Mouse (Mus musculus) heart, postnatal 0 days (tissue): ENCODE results near the gene Spag8. TPM values are rescaled to one million over a fixed set of nuclear protein-coding genes. Genes with fewer than 3 reads are reported as not detected.

ENCODE experiments used
- ATAC-seq: fragments of 200-750 bp; cut with Nextera tagmentation; 2 replicates; pipeline ENCODE4 v1.8.0; 2017; ENCODE audit warnings: low read depth, moderate number of reproducible peaks, moderate library complexity; ENCODE audit not compliant: insufficient read depth
- DNase-seq: peaks from one replicate; pipeline ENCODE4 v3.0.0-alpha.2; 2016; ENCODE audit warnings: low spot score
- H3K27ac ChIP-seq: fragments of 300-500 bp; sonication (generic); 2 replicates; pipeline ENCODE4 v1.5.1; 2014; ENCODE audit warnings: low read depth, mild to moderate bottlenecking
- H3K27me3 ChIP-seq: fragments of 300-500 bp; sonication (generic); 2 replicates; pipeline ENCODE4 v1.6.1; 2014; ENCODE audit warnings: low read length, mixed read lengths; ENCODE audit not compliant: control insufficient read depth, insufficient read depth
- H3K36me3 ChIP-seq: fragments of 300-500 bp; sonication (generic); replicated peaks from 2 replicates; pipeline ENCODE4 v1.6.1; 2014; ENCODE audit warnings: low read length, mixed read lengths; ENCODE audit not compliant: control insufficient read depth, insufficient read depth
- H3K4me1 ChIP-seq: fragments of 300-500 bp; sonication (generic); 2 replicates; pipeline ENCODE4 v1.6.1; 2014; ENCODE audit warnings: antibody characterized with exemption; ENCODE audit not compliant: control insufficient read depth, insufficient read depth
- H3K4me2 ChIP-seq: fragments of 300-500 bp; sonication (generic); 2 replicates; pipeline ENCODE4 v1.6.1; 2014; ENCODE audit warnings: low read depth, mild to moderate bottlenecking, low read length, moderate library complexity
- H3K4me3 ChIP-seq: fragments of 300-500 bp; sonication (generic); 2 replicates; pipeline ENCODE4 v1.5.1; 2014; ENCODE audit warnings: low read depth, low read length
- H3K9ac ChIP-seq: fragments of 300-500 bp; sonication (generic); replicated peaks from 2 replicates; pipeline ENCODE4 v1.6.1; 2014; ENCODE audit warnings: low read depth, low read length, mixed read lengths
- H3K9me3 ChIP-seq: fragments of 300-500 bp; sonication (generic); replicated peaks from 2 replicates; pipeline ENCODE4 v1.6.1; 2016; ENCODE audit warnings: low read length; ENCODE audit not compliant: control insufficient read depth
- CTCF ChIP-seq: IDR thresholded peaks from 2 replicates; pipeline ENCODE4 v1.5.1; 2016; ENCODE audit warnings: antibody characterized with exemption, control low read depth, low read depth
- EP300 ChIP-seq: IDR thresholded peaks from 2 replicates; pipeline ENCODE4 v1.6.1; 2016; ENCODE audit warnings: antibody characterized with exemption, low read depth
- WGBS: fragments of 180-500 bp; shearing (Covaris S2); extraction: QIAGEN DNeasy Blood & Tissue Kit; methylation state at CpG from one replicate; pipeline ENCODE4 v1.1.7; 2014; 5-methylcytosine and 5-hydroxymethylcytosine counted together
- microRNA-seq: library from miRNA; unstranded; fragments of <30 nt; microRNA quantifications from one replicate; pipeline ENCODE4, GENCODE M21; 2016
- polyA plus RNA-seq: library from polyadenylated mRNA; unstranded; fragments of >200 nt; fragmentation: Nextera tagmentation; extraction: Ambion mirVana; gene quantifications from 2 replicates; pipeline ENCODE4 v1.2.1, GENCODE M21; 2015
- total RNA-seq: library from RNA; depleted of rRNA; stranded (reverse); fragments of >200 nt; gene quantifications from 2 replicates; pipeline ENCODE4 v1.2.3, GENCODE M21; 2014; ENCODE audit warnings: low replicate concordance; rRNA removed

Gene Spag8
- total and polyA plus RNA-seq, 2 experiments from 2014 or later, result 0.44 TPM; not detected in 1

DNA sequence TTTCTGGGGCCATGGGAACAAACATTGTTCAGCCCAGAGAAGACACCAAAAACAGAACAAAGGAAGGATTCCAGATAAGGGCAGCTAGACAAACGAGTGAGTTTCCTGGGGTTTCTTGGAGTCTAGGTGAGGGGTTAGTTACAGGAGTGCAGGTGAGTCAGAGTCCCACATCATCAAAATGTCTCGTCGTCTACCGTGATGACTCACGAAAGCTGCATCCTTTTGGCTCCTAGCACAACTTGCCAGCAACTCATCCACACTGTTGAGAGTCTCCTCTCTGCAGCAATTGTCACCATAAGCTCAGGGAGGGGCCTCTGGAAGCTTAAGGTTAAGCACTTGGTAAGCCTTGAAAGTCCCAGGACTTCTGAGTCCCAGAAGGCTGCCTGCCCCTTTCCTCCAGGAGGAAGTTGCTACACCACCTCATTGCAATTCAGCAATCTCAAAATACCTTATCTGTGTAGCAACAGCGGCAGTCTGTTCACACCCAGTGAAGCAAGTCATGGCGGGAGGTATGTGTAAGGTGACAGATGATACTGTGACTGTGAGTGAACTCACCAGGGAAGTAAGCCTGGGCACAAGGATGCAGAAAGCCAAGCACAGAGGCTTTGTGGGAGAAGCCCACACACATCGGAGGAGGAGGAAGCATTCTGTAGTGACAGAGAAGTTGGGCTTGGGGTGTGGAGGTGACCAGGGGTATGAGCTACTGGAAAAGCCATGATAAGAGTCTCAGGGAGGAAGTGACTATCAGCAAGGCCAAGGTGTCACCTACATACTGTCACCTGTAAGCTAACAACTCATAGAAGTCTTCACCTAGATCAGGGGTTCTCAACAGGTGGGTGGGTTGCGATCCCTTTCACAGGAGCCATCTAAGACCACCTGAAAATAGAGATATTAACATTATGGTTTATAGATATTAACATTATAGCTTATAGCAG, 48.4 kb downstream of the Spag8 start:
- no peak overlapping the region for H3K4me2 ChIP-seq
- no peaks in the 10 kb centered on the region for H3K4me1 ChIP-seq
- no peaks in the 10 kb centered on the region for H3K36me3 ChIP-seq
- TF ChIP-seq EP300 (no peak), CTCF (no peak)
- WGBS, result 38% methylated on average over 9 of the region's 9 CpGs
- H3K4me3 ChIP-seq, result no peak overlapping the region
- ATAC-seq, result no peak
- no peak overlapping the region for H3K27ac ChIP-seq
- H3K27me3 ChIP-seq, result no peaks in the 10 kb centered on the region
- no peak overlapping the region for H3K9ac ChIP-seq
- DNase-seq, result no peak
- no peaks in the 10 kb centered on the region for H3K9me3 ChIP-seq

DNA sequence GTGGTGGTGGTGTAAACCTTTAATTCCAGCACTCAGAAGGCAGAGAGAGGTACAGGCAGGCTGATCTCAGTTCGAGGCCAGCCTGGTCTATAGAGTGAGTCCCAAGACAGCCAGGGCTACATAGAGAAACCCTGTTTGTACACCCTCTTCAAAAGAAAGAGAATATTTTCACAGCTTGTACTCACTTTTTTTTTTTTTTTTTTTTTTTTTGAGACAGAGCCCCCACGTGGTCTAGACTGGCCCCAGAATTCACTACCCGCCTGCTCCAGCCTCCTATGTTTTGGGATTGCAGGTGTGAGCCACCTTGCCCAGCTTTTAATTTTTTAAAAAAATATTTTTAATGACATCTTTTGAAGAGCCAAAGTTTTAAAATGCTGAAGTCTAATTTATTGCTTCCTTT, 49.3 kb downstream of the Spag8 start:
- no peak for ATAC-seq
- H3K27ac ChIP-seq, result no peak overlapping the region
- DNase-seq, result no peak
- WGBS, result 59% methylated on average over 3 of the region's 3 CpGs
- no peaks in the 10 kb centered on the region for H3K27me3 ChIP-seq
- H3K4me2 ChIP-seq, result no peak overlapping the region
- no peaks in the 10 kb centered on the region for H3K36me3 ChIP-seq
- no peak overlapping the region for H3K9ac ChIP-seq
- no peaks in the 10 kb centered on the region for H3K4me1 ChIP-seq
- TF ChIP-seq CTCF, result no peak
- no peak for TF ChIP-seq EP300
- no peak overlapping the region for H3K4me3 ChIP-seq
- no peaks in the 10 kb centered on the region for H3K9me3 ChIP-seq

Small RNAs within 50 kb of the gene (microRNA-seq; reads per million reads assigned to microRNA genes)
- gene Gm25262, result not detected

Other genes with a start within 250 kb of the Spag8 start
- not detected in 2 replicates for gene Fam166b, start 224.5 kb downstream of the Spag8 start, total RNA-seq
- gene Fam166b, start 224.5 kb downstream of the Spag8 start, polyA plus RNA-seq, result 0.14 and 0.25 TPM in 2 replicates
- 51.3 and 55.5 TPM in 2 replicates for gene Tesk1, start 211.7 kb downstream of the Spag8 start, total RNA-seq
- 3.9 and 5.1 TPM in 2 replicates for gene Tesk1, start 211.7 kb downstream of the Spag8 start, polyA plus RNA-seq
- gene Cd72, start 199.0 kb downstream of the Spag8 start, total RNA-seq, result 0.08 and 0.81 TPM in 2 replicates
- 3.4 TPM in 2 replicates for gene Cd72, start 199.0 kb downstream of the Spag8 start, polyA plus RNA-seq
- 2.8 TPM in 1 of 2 replicates, not detected in the other for gene Sit1, start 169.9 kb downstream of the Spag8 start, total RNA-seq
- gene Sit1, start 169.9 kb downstream of the Spag8 start, polyA plus RNA-seq, result not detected in 2 replicates
- gene Ccdc107, start 160.7 kb downstream of the Spag8 start, total RNA-seq, result 26.6 and 44.0 TPM in 2 replicates
- gene Ccdc107, start 160.7 kb downstream of the Spag8 start, polyA plus RNA-seq, result 81.7 and 82.4 TPM in 2 replicates
- 18.7 and 27.0 TPM in 2 replicates for gene Arhgef39, start 153.9 kb downstream of the Spag8 start, total RNA-seq
- 7.3 and 8.8 TPM in 2 replicates for gene Arhgef39, start 153.9 kb downstream of the Spag8 start, polyA plus RNA-seq
- 4.6 TPM in 1 of 2 replicates, not detected in the other for gene Car9, start 146.6 kb downstream of the Spag8 start, total RNA-seq
- 0.80 and 1.1 TPM in 2 replicates for gene Car9, start 146.6 kb downstream of the Spag8 start, polyA plus RNA-seq
- 25.7 and 67.0 TPM in 2 replicates for gene Tpm2, start 129.8 kb downstream of the Spag8 start, total RNA-seq
- 109 TPM in 2 replicates for gene Tpm2, start 129.8 kb downstream of the Spag8 start, polyA plus RNA-seq
- 30.1 and 46.3 TPM in 2 replicates for gene Creb3, start 91.3 kb downstream of the Spag8 start, total RNA-seq
- 49.1 and 53.4 TPM in 2 replicates for gene Creb3, start 91.3 kb downstream of the Spag8 start, polyA plus RNA-seq
- 141 and 185 TPM in 2 replicates for gene Tln1, start 90.9 kb downstream of the Spag8 start, total RNA-seq
- 67.1 and 77.2 TPM in 2 replicates for gene Tln1, start 90.9 kb downstream of the Spag8 start, polyA plus RNA-seq
- 12.4 and 21.1 TPM in 2 replicates for gene Rgp1, start 74.9 kb downstream of the Spag8 start, total RNA-seq
- 10.8 and 10.9 TPM in 2 replicates for gene Rgp1, start 74.9 kb downstream of the Spag8 start, polyA plus RNA-seq
- 11.0 and 16.7 TPM in 2 replicates for gene Gba2, start 74.7 kb downstream of the Spag8 start, total RNA-seq
- 14.0 TPM in 2 replicates for gene Gba2, start 74.7 kb downstream of the Spag8 start, polyA plus RNA-seq
- not detected in 2 replicates for gene Msmp, start 69.1 kb downstream of the Spag8 start, total RNA-seq
- gene Msmp, start 69.1 kb downstream of the Spag8 start, polyA plus RNA-seq, result 1.2 TPM in 1 of 2 replicates, not detected in the other
- gene Npr2, start 21.7 kb downstream of the Spag8 start, total RNA-seq, result 17.7 and 23.1 TPM in 2 replicates
- 6.6 and 6.9 TPM in 2 replicates for gene Npr2, start 21.7 kb downstream of the Spag8 start, polyA plus RNA-seq
- gene Hint2, start 2.9 kb upstream of the Spag8 start, total RNA-seq, result 358 and 378 TPM in 2 replicates
- 322 and 361 TPM in 2 replicates for gene Hint2, start 2.9 kb upstream of the Spag8 start, polyA plus RNA-seq
- 9.6 and 24.9 TPM in 2 replicates for gene Tmem8b, start 15.4 kb upstream of the Spag8 start, total RNA-seq
- 4.5 and 4.9 TPM in 2 replicates for gene Tmem8b, start 15.4 kb upstream of the Spag8 start, polyA plus RNA-seq
- gene Fam221b, start 15.6 kb upstream of the Spag8 start, total RNA-seq, result not detected in 2 replicates
- gene Fam221b, start 15.6 kb upstream of the Spag8 start, polyA plus RNA-seq, result 3.6 and 4.0 TPM in 2 replicates
- gene Olfr70, start 47.2 kb upstream of the Spag8 start, total RNA-seq, result 0.15 TPM in 1 of 2 replicates, not detected in the other
- not detected in 2 replicates for gene Olfr70, start 47.2 kb upstream of the Spag8 start, polyA plus RNA-seq
- gene Olfr71, start 56.7 kb upstream of the Spag8 start, total RNA-seq, result not detected in 2 replicates
- not detected in 2 replicates for gene Olfr71, start 56.7 kb upstream of the Spag8 start, polyA plus RNA-seq
- 8.2 and 9.5 TPM in 2 replicates for gene Hrct1, start 73.6 kb upstream of the Spag8 start, total RNA-seq
- gene Hrct1, start 73.6 kb upstream of the Spag8 start, polyA plus RNA-seq, result 4.5 and 4.9 TPM in 2 replicates
- gene Spaar, start 76.4 kb upstream of the Spag8 start, total RNA-seq, result 1.6 and 6.3 TPM in 2 replicates
- 1.1 and 1.3 TPM in 2 replicates for gene Spaar, start 76.4 kb upstream of the Spag8 start, polyA plus RNA-seq
- gene Olfr159, start 117.4 kb upstream of the Spag8 start, total RNA-seq, result not detected in 2 replicates
- gene Olfr159, start 117.4 kb upstream of the Spag8 start, polyA plus RNA-seq, result not detected in 2 replicates
- not detected in 2 replicates for gene Olfr156, start 170.3 kb upstream of the Spag8 start, total RNA-seq
- not detected in 2 replicates for gene Olfr156, start 170.3 kb upstream of the Spag8 start, polyA plus RNA-seq
- not detected in 2 replicates for gene Olfr157, start 186.6 kb upstream of the Spag8 start, total RNA-seq
- gene Olfr157, start 186.6 kb upstream of the Spag8 start, polyA plus RNA-seq, result not detected in 2 replicates
- not detected in 2 replicates for gene Olfr155, start 198.0 kb upstream of the Spag8 start, total RNA-seq
- not detected in 2 replicates for gene Olfr155, start 198.0 kb upstream of the Spag8 start, polyA plus RNA-seq
- 5.6 TPM in 2 replicates for gene Reck, start 221.9 kb upstream of the Spag8 start, total RNA-seq
- gene Reck, start 221.9 kb upstream of the Spag8 start, polyA plus RNA-seq, result 4.0 and 4.1 TPM in 2 replicates